Mouse (Mus musculus) small intestine, adult 2 months (tissue): ENCODE results near the gene Mex3a.

Experiments used
- CTCF ChIP-seq: fragments of 200-500 bp; IDR thresholded peaks from 2 replicates; pipeline ENCODE4 v1.5.1; 2012; ENCODE audit warnings: low read depth, mild to moderate bottlenecking, control low read depth, inconsistent platforms, low read length, moderate library complexity, mixed read lengths; ENCODE audit not compliant: insufficient replicate concordance, insufficient read length; ENCODE audit errors: extremely low read depth
- POLR2A ChIP-seq: fragments of 200-500 bp; IDR thresholded peaks from 2 replicates; pipeline ENCODE4 v1.6.1; 2012; ENCODE audit warnings: low read depth, mild to moderate bottlenecking, control low read depth, inconsistent platforms, low read length, moderate library complexity

DNA sequence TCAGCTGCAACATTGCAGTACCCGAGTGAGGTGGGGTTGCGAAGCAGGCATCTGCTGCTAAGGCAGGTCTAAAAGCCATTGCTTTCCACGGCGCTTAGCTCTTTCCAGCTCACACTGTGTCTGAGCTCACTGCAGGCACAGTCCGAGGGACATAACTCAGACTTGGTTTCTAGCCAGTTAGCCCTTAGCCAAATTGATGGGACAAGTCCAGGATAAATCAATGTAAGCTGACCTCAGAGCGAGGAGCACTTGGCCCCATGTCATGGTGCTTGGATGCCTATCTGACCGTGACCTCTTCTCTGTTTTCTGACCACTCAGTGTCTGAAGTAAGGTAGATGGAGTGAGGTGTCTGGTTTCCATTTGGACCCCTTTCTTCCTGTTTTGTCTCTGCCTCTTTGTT is 31.8 kb downstream of the Mex3a start:
- TF ChIP-seq CTCF (no peak), POLR2A (no peak)
